Mouse (Mus musculus) lung, embryonic 14.5 days (tissue): Measurements from ENCODE around the gene Itga3. TPM values are rescaled to one million over a fixed set of nuclear protein-coding genes. Genes with fewer than 3 reads are reported as not detected.

ENCODE experiments used
- ATAC-seq: fragments of 200-750 bp; cut with Nextera tagmentation; 2 replicates; pipeline ENCODE4 v1.8.0; 2017; ENCODE audit warnings: mild to moderate bottlenecking, moderate TSS enrichment, moderate library complexity; ENCODE audit not compliant: insufficient read depth
- DNase-seq: peaks from one replicate; pipeline ENCODE4 v3.0.0-alpha.2; 2015
- H3K27ac ChIP-seq: fragments of 300-500 bp; sonication (generic); 2 replicates; pipeline ENCODE4 v1.5.1; 2014; ENCODE audit warnings: low read depth, mild to moderate bottlenecking, moderate library complexity
- H3K27me3 ChIP-seq: fragments of 300-500 bp; sonication (generic); 2 replicates; pipeline ENCODE4 v1.6.1; 2014; ENCODE audit warnings: low read length, control low read depth; ENCODE audit not compliant: insufficient read depth
- H3K36me3 ChIP-seq: fragments of 300-500 bp; sonication (generic); 2 replicates; pipeline ENCODE4 v1.6.1; 2014; ENCODE audit warnings: control low read depth; ENCODE audit not compliant: insufficient read depth
- H3K4me1 ChIP-seq: fragments of 300-500 bp; sonication (generic); 2 replicates; pipeline ENCODE4 v1.6.1; 2014; ENCODE audit warnings: antibody characterized with exemption, control low read depth; ENCODE audit not compliant: insufficient read depth
- H3K4me2 ChIP-seq: fragments of 300-500 bp; sonication (generic); 2 replicates; pipeline ENCODE4 v1.6.1; 2014; ENCODE audit warnings: mild to moderate bottlenecking
- H3K4me3 ChIP-seq: fragments of 300-500 bp; sonication (generic); 2 replicates; pipeline ENCODE4 v1.5.1; 2014; ENCODE audit warnings: low read depth, low read length
- H3K9ac ChIP-seq: fragments of 300-500 bp; sonication (generic); 2 replicates; pipeline ENCODE4 v1.6.1; 2014
- H3K9me3 ChIP-seq: fragments of 300-500 bp; sonication (generic); 2 replicates; pipeline ENCODE4 v1.6.1; 2016; ENCODE audit warnings: low read depth, low read length, control low read depth
- CTCF ChIP-seq: IDR thresholded peaks from 2 replicates; pipeline ENCODE4 v1.5.1; 2016; ENCODE audit warnings: antibody characterized with exemption, low read depth
- WGBS: fragments of 180-500 bp; shearing (Covaris S2); extraction: QIAGEN DNeasy Blood & Tissue Kit; methylation state at CpG from one replicate; pipeline ENCODE4 v1.1.7; 2014; 5-methylcytosine and 5-hydroxymethylcytosine counted together
- polyA plus RNA-seq: library from polyadenylated mRNA; unstranded; fragments of >200 nt; fragmentation: Nextera tagmentation; extraction: Ambion mirVana; gene quantifications from 2 replicates; pipeline ENCODE4 v1.2.1, GENCODE M21; 2014

Gene Itga3
- polyA plus RNA-seq, 1 experiment from 2014 or later: 27.1 TPM

DNA sequence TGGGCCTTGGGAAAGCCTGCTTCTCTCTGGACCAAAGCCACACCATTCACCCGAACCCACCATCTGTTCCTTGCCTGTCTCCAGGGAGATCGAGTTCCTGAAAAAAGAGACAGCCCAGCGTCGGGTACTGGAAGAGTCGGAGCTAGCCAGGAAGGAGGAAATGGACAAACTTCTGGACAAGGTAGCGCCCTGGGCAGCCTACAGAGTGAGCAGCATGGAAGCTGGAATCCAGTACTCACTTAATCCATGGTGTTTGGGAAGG, 71.7 kb downstream of the Itga3 start:
- Histone ChIP-seq H3K4me2 (no peak overlapping the region), H3K36me3 (peaks cover 61% of the 10 kb centered on the region), H3K4me1 (peaks cover 16% of the 10 kb centered on the region; the same call in 1 of the 2 replicates), H3K27ac (no peak overlapping the region), H3K9ac (no peak overlapping the region), H3K4me3 (no peak overlapping the region), H3K9me3 (no peaks in the 10 kb centered on the region), H3K27me3 (no peaks in the 10 kb centered on the region)
- no peak for TF ChIP-seq CTCF
- WGBS: 58% methylated on average over 6 of the region's 6 CpGs
- no peak for ATAC-seq
- DNase-seq: no peak

DNA sequence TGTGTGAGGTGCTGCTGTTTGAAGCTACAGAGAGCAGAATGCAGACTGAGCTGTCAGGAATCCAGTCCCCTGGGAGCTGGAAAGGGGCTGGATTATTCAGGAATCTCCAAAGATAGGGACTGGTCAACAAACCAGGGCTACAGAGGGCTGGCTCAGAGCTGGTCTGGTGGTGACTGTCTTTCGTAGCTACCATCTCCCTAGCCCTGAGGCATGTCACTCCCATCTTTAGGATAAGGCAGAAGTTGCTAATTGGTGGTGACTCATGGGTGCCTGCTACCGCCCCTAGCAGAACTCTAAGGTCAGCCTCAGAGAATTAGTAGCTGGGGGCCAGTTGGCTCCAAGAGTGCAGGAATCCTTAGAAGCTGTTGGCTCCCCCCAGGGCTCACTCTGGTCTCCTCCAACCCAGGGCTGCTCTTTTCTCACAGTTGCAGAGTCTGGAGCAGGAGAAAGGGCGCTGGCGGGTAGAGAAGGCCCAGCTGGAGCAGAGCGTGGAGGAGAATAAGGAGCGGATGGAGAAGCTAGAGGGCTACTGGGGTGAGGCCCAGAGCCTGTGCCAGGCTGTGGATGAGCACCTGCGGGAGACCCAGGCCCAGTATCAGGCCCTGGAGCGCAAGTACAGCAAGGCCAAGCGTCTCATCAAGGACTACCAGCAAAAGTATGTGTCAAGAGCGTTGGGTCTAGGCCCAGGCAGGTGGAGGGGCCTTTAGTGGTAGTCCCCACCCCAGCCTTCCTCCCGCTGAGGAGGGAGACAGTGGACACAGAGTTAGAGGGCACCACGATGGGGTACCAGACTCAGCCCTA, 72.3 kb downstream of the Itga3 start:
- TF ChIP-seq CTCF: no peak
- ATAC-seq (no peak), DNase-seq (no peak)
- peaks cover 16% of the 10 kb centered on the region; the same call in 1 of the 2 replicates for H3K4me1 ChIP-seq
- H3K27me3 ChIP-seq: no peaks in the 10 kb centered on the region
- WGBS: 75% methylated on average over 12 of the region's 12 CpGs
- no peak overlapping the region for H3K4me3 ChIP-seq
- no peaks in the 10 kb centered on the region for H3K9me3 ChIP-seq
- no peak overlapping the region for H3K4me2 ChIP-seq
- peaks cover 66% of the 10 kb centered on the region for H3K36me3 ChIP-seq
- H3K9ac ChIP-seq: no peak overlapping the region
- H3K27ac ChIP-seq: no peak overlapping the region

DNA sequence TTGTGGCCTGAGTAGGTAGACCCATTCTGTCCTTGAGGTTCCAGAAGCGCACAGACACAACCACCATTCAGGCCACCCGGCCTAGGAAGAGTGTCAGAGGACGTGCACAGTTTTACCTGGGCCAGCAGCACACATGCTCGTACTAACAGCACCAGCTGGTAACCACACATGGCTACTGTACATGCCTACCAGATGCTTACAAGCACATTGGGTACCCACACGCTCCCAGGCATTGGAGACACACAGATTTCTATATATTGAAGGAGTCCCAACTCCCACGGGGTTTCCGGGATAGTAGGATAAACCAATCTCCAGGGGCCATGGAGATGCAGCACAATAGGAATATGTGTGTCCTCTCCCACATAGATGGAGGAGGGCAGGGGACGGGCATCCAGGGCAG, 73.9 kb downstream of the Itga3 start:
- ATAC-seq (no peak), DNase-seq (no peak)
- Histone ChIP-seq H3K9ac (no peak overlapping the region), H3K36me3 (peaks cover 82% of the 10 kb centered on the region), H3K4me3 (no peak overlapping the region), H3K4me2 (no peak overlapping the region), H3K9me3 (no peaks in the 10 kb centered on the region), H3K27me3 (no peaks in the 10 kb centered on the region), H3K4me1 (0 out of 2 replicates have a peak, but pooled peaks cover 4% of the 10 kb centered on the region), H3K27ac (no peak overlapping the region)
- 94% methylated on average over 8 of the region's 8 CpGs for WGBS
- TF ChIP-seq CTCF: no peak

DNA sequence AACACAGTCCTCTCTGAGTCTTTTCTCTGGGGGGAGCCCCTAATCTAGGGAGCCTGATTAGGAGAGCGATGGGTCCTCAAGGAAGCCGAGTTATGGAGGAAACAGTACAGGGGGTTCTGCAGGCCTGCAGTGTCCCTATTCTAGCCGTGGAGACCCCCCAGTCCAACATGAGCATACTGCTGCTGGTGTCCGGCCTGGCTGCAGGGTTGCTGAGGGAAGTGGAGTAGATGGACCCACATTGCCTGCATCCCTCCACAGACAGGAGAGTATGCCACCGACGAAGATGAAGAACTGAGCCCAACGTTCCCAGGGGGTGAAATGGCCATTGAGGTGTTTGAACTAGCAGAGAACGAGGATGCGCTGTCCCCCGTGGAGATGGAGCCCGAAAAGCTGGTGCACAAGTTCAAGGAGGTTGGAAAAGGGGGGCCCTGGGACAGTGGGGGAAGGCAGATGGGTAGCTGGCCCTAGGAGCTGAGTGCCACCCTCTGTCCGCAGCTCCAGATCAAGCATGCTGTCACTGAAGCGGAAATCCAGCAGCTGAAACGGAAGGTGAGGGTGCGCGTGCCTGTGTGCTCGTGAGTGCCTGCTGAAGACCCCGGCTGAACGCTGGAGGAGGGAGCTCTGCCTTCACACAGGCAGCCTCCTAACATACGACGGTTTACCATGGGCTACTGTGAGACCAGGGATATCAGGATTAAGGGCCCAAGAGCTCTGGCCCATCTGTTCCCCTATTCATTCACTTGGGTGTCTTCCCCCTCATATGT, 74.8 kb downstream of the Itga3 start:
- H3K9ac ChIP-seq: no peak overlapping the region
- no peaks in the 10 kb centered on the region for H3K27me3 ChIP-seq
- 90% methylated on average over 21 of the region's 21 CpGs for WGBS
- H3K4me2 ChIP-seq: no peak overlapping the region
- peaks cover 91% of the 10 kb centered on the region for H3K36me3 ChIP-seq
- no peaks in the 10 kb centered on the region for H3K9me3 ChIP-seq
- H3K4me1 ChIP-seq: 0 out of 2 replicates have a peak, but pooled peaks cover 4% of the 10 kb centered on the region
- DNase-seq: no peak
- H3K4me3 ChIP-seq: no peak overlapping the region
- no peak for ATAC-seq
- H3K27ac ChIP-seq: no peak overlapping the region
- TF ChIP-seq CTCF: no peak

DNA sequence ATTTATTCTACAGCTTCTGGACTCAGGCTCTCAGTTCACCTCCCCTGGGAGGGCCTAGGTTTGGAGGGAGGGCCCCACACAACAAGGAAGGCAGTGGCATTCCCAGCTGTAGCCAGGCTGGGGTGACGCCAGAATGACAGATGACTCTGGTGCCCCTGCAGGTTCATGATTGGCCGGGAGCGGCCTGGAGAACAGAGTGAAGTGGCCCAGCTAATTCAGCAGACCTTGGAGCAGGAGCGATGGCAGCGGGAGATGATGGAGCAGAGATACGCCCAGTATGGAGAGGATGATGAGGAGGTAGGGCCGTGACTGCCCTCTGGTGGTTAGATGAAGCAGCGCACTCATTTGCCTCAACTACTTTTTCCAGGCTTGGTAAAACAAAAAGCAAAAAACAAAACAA, 75.5 kb downstream of the Itga3 start:
- TF ChIP-seq CTCF: peak; percentile 95
- Histone ChIP-seq H3K4me1 (0 out of 2 replicates have a peak, but pooled peaks cover 2% of the 10 kb centered on the region), H3K9me3 (no peaks in the 10 kb centered on the region), H3K36me3 (peaks cover 98% of the 10 kb centered on the region), H3K27ac (peak overlapping the region; percentile 59; the same call in 1 of the 2 replicates), H3K4me3 (no peak overlapping the region), H3K27me3 (no peaks in the 10 kb centered on the region), H3K4me2 (no peak overlapping the region), H3K9ac (no peak overlapping the region)
- WGBS: 2% methylated on average over 8 of the region's 8 CpGs
- ATAC-seq (peak; percentile 69; the same call in 1 of the 2 replicates), DNase-seq (peak; percentile 87)

DNA sequence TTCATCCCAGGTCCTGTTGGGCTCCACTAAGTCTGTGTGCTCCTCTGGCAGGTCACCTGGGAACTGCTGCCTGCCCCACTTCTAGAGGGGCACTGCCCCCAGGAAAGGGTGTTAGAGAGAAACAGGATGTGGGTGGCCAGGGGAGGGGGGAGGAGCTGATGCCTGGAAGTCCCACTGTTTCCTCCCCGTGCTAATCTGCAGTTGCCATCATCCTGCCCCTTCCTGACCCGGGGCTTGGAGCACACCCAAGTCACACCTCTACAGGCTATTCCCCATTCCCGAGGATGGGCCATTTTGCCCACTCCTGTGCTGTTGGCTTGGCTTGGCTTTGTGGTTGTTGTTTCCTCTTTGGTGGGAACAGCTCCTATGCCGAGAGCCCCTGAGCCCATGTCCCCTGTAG, 76.1 kb downstream of the Itga3 start:
- DNase-seq (peak; percentile 46), ATAC-seq (no peak)
- no peak overlapping the region for H3K4me2 ChIP-seq
- no peaks in the 10 kb centered on the region for H3K9me3 ChIP-seq
- WGBS: 23% methylated on average over 4 of the region's 4 CpGs
- H3K9ac ChIP-seq: no peak overlapping the region
- H3K4me3 ChIP-seq: no peak overlapping the region
- H3K27ac ChIP-seq: peak overlapping the region; percentile 59
- no peak for TF ChIP-seq CTCF
- no peaks in the 10 kb centered on the region for H3K4me1 ChIP-seq
- H3K27me3 ChIP-seq: no peaks in the 10 kb centered on the region
- peaks cover 96% of the 10 kb centered on the region for H3K36me3 ChIP-seq

DNA sequence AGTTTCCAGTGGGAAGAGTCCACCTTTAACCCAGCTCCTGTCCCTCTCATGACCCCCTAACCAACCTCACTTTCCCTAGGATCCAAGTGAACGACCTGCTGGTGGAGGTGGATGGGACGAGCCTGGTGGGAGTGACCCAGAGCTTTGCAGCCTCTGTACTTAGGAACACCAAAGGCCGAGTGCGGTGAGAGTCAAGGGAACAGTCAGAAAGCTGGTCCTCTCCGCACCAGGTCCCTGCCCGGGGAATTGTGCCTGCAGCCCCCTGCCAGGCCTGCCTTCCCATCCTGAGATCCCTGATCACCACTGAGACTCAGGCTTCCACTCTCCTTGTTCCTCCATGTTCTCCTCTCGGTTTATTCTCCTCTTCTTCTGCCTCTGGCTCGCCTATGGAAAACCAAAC, 76.5 kb downstream of the Itga3 start:
- no peak overlapping the region for H3K4me2 ChIP-seq

More for the DNA sequence above, 76.5 kb downstream of the Itga3 start:
- H3K36me3 ChIP-seq: peaks cover 96% of the 10 kb centered on the region
- H3K4me1 ChIP-seq: 0 out of 2 replicates have a peak, but pooled peaks cover 2% of the 10 kb centered on the region
- no peaks in the 10 kb centered on the region for H3K9me3 ChIP-seq
- no peak for TF ChIP-seq CTCF
- ATAC-seq: no peak
- no peak overlapping the region for H3K4me3 ChIP-seq
- no peaks in the 10 kb centered on the region for H3K27me3 ChIP-seq
- no peak overlapping the region for H3K9ac ChIP-seq
- 63% methylated on average over 8 of the region's 8 CpGs for WGBS
- peak overlapping the region; percentile 59 for H3K27ac ChIP-seq
- DNase-seq: no peak
